Mouse (Mus musculus): ENCODE measurements around the gene Fam151b.

Gene Fam151b

GRCm38 (mm10) chr13:92423711-92424110 is 60.1 kb downstream of the Fam151b start:
- in situ Hi-C loops (cut with MseI, MboI): no loop called here

- in situ Hi-C loops (cut with MseI, MboI): no loop called here
These were observed 64.2 kb downstream of the Fam151b start for GRCm38 (mm10) chr13:92419630-92420029.

GRCm38 (mm10) chr13:92410486-92410885 is 73.3 kb downstream of the Fam151b start:
- in situ Hi-C loops (cut with MseI, MboI): no loop called here

DNA sequence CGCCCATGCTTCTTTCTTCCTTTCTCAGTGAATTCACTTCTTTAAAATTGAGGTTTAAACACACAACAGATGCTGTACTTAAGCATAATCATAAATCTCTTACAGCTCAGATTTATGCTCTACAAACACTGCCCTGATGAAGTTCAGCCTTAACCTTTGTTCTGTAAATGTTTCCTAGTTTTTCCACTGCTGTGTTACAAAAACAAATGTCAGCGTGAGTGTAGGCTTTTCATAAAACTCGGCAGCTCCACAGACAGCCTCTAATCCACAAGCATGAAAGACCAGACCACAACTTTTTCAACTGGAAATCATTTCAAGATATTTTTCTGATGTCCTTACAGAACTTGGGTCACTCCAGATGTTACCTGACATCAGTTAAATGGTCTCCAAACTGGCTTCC is 80.3 kb downstream of the Fam151b start:
- in situ Hi-C loops (cut with MseI, MboI): no loop called here

- in situ Hi-C loops (cut with MseI, MboI): no loop called here
These were observed 81.8 kb downstream of the Fam151b start for GRCm38 (mm10) chr13:92402063-92402462.
